Mouse (Mus musculus): ENCODE data around the gene Gm128. TPM values are rescaled to one million over a fixed set of nuclear protein-coding genes. Genes with fewer than 3 reads are reported as not detected.

Gm128 gene
- polyA plus RNA-seq, 1 experiment from 2014 or later, result 0.29 TPM

DNA sequence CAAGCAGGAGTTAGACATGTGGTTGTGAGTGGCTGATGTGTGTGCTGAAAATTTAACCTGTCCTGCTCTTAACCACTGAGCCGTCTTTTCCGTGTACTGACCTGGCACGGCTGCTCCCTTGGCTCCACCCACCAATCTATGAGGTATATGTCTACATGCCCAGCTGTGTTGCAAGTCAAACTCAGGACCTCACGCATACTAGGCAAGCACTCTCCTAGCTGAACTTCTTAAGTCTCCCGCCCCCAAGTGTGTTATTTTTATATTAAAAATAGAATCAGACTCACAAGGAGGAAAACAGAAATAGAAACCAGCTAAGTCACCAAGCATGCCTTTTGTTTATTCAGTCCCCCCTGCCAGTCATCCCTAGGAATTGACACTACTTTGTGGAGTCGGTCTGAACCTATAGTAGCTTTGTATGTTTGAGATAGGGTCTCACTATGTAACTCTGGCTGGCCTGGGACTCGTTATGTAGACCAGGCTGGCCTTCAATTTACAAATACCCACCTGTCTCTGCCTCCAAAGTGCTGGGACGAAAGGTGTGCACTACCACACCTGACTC lies 3.8 kb downstream of the Gm128 start:
- WGBS, result 72% methylated on average over 8 of the region's 8 CpGs
- Histone ChIP-seq H3K27me3 (ENCODE audit: control insufficient read depth, insufficient read depth, low read depth, low read length) (no peaks in the 10 kb centered on the region), H3K4me2 (ENCODE audit: low read depth, low read length) (no peak overlapping the region), H3K4me1 (replicated peaks; ENCODE audit: control insufficient read depth, insufficient read depth, low read length) (peaks cover 5% of the 10 kb centered on the region), H3K36me3 (ENCODE audit: control insufficient read depth, insufficient read depth, low read length) (peaks cover 42% of the 10 kb centered on the region), H3K9me3 (ENCODE audit: control insufficient read depth, low read length) (no peaks in the 10 kb centered on the region), H3K9ac (ENCODE audit: low read length) (no peak overlapping the region), H3K4me3 (ENCODE audit: low read length) (no peak overlapping the region), H3K27ac (ENCODE audit: low read length) (no peak overlapping the region)
- ATAC-seq (ENCODE audit: low read depth), result no peak

DNA sequence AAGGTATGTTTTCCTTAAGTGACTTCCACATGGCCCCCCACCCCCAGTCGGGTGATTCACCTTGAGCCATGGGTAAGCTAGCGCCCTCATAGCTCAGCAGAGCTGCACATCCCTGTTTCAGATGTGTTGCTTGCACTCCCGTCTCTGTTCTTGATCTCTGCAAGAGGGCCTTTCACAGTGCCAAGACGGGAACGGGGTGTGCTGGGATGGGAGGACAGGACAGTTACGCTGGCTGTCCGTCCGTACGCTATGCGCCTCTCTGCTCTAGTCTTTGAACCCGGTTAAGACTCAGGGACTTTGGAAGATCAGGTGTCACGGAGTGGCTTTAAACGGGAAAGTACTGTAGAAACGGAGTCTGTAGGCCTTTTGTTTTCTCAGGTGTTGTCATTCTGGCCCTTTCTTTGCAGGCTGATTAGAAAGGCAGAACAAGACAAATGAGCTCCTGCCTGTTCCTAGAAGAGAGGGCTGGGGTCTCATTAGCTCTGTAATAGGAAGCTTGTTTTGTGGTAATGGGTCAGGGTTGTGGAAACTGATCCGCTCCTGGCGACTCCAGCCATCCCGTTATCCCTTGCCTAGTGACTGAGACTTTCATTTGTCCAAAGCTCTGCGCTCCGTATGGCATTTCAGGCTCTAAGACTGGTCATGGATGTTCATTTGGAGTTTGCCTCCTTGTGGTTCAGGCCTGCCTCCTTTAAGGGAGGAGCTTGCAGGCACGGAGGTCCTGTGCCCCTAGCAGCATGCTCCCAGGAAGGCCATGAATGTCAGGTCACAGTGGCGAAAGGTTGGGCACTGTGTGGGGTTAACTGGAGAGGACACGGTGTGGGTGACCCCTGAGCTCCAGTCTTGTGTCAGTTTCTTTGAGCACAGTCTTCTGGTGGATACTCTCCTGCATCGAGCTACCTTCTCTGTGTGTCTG lies 5.8 kb downstream of the Gm128 start:
- no peak overlapping the region for H3K9ac ChIP-seq (ENCODE audit: low read length)
- H3K27me3 ChIP-seq (ENCODE audit: control insufficient read depth, insufficient read depth, low read depth, low read length), result no peaks in the 10 kb centered on the region
- H3K36me3 ChIP-seq (ENCODE audit: control insufficient read depth, insufficient read depth, low read length), result peaks cover 52% of the 10 kb centered on the region
- WGBS, result 79% methylated on average over 23 of the region's 23 CpGs
- ATAC-seq (ENCODE audit: low read depth), result no peak
- H3K27ac ChIP-seq (ENCODE audit: low read length), result no peak overlapping the region
- H3K4me1 ChIP-seq (replicated peaks; ENCODE audit: control insufficient read depth, insufficient read depth, low read length), result peaks cover 15% of the 10 kb centered on the region
- H3K4me2 ChIP-seq (ENCODE audit: low read depth, low read length), result no peak overlapping the region
- no peaks in the 10 kb centered on the region for H3K9me3 ChIP-seq (ENCODE audit: control insufficient read depth, low read length)
- no peak overlapping the region for H3K4me3 ChIP-seq (ENCODE audit: low read length)

DNA sequence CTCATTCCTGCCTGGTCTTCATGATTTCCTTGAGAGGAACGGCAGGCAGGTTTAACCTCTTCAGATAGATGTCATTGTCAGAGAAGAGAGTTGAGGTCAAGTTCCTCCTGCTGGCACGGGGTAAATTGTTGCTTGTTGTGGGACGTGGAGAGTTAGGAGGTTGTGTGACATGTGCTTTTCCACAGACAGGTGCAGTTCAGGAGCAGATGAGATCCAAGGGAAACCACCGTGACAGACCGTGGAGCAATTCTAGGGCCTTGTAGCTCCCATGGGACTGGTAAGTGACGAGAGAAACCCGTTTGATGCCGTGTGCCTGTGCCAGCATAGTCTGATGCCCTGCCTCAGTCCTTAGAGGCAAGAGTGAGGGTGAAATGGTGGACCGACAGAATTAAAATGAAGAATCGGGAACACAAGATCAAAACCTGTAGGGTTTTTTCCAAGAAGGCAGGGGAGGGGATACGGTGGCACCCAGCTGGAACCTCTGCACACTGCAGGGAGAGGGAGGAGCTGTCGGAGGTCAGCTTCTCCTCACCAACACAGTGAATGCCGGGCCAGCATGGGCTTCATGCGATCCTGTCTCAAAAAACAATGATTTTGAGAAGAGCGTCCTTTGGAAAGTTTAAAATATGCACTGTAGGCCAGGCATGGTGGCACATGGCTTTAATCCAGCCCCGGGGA lies 8.0 kb downstream of the Gm128 start:
- ATAC-seq (ENCODE audit: low read depth), result no peak
- peaks cover 19% of the 10 kb centered on the region for H3K4me1 ChIP-seq (replicated peaks; ENCODE audit: control insufficient read depth, insufficient read depth, low read length)
- H3K36me3 ChIP-seq (ENCODE audit: control insufficient read depth, insufficient read depth, low read length), result peaks cover 52% of the 10 kb centered on the region
- no peak overlapping the region for H3K4me3 ChIP-seq (ENCODE audit: low read length)
- H3K27me3 ChIP-seq (ENCODE audit: control insufficient read depth, insufficient read depth, low read depth, low read length), result no peaks in the 10 kb centered on the region
- H3K4me2 ChIP-seq (ENCODE audit: low read depth, low read length), result no peak overlapping the region
- no peaks in the 10 kb centered on the region for H3K9me3 ChIP-seq (ENCODE audit: control insufficient read depth, low read length)
- no peak overlapping the region for H3K27ac ChIP-seq (ENCODE audit: low read length)
- H3K9ac ChIP-seq (ENCODE audit: low read length), result no peak overlapping the region
- WGBS, result 88% methylated on average over 16 of the region's 16 CpGs

DNA sequence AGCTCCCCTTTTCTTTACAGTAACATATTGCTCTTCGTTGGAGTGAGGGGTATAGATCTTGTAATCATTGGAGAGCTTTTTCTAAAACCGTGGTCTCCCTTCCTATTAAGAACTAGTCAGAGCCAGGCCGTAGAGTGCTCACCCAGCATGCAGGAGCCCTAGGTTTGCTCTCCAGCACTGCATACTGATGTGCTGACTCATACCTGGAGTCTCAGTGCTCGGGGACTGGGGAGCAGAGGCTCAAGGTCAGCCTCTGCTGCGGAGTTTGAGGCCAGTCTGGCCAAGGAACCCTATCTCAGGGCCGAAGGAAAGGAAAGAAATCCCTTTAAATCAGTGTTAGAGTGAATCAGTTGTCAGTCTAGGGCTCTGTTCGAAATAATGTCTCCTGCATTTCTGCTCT lies 8.6 kb downstream of the Gm128 start:
- H3K27me3 ChIP-seq (ENCODE audit: control insufficient read depth, insufficient read depth, low read depth, low read length), result no peaks in the 10 kb centered on the region
- H3K4me2 ChIP-seq (ENCODE audit: low read depth, low read length), result no peak overlapping the region
- ATAC-seq (ENCODE audit: low read depth), result no peak
- peaks cover 46% of the 10 kb centered on the region for H3K36me3 ChIP-seq (ENCODE audit: control insufficient read depth, insufficient read depth, low read length)
- H3K9me3 ChIP-seq (ENCODE audit: control insufficient read depth, low read length), result no peaks in the 10 kb centered on the region
- WGBS, result 65% methylated on average over 7 of the region's 7 CpGs
- H3K27ac ChIP-seq (ENCODE audit: low read length), result no peak overlapping the region
- no peak overlapping the region for H3K9ac ChIP-seq (ENCODE audit: low read length)
- peaks cover 19% of the 10 kb centered on the region for H3K4me1 ChIP-seq (replicated peaks; ENCODE audit: control insufficient read depth, insufficient read depth, low read length)
- H3K4me3 ChIP-seq (ENCODE audit: low read length), result no peak overlapping the region

DNA sequence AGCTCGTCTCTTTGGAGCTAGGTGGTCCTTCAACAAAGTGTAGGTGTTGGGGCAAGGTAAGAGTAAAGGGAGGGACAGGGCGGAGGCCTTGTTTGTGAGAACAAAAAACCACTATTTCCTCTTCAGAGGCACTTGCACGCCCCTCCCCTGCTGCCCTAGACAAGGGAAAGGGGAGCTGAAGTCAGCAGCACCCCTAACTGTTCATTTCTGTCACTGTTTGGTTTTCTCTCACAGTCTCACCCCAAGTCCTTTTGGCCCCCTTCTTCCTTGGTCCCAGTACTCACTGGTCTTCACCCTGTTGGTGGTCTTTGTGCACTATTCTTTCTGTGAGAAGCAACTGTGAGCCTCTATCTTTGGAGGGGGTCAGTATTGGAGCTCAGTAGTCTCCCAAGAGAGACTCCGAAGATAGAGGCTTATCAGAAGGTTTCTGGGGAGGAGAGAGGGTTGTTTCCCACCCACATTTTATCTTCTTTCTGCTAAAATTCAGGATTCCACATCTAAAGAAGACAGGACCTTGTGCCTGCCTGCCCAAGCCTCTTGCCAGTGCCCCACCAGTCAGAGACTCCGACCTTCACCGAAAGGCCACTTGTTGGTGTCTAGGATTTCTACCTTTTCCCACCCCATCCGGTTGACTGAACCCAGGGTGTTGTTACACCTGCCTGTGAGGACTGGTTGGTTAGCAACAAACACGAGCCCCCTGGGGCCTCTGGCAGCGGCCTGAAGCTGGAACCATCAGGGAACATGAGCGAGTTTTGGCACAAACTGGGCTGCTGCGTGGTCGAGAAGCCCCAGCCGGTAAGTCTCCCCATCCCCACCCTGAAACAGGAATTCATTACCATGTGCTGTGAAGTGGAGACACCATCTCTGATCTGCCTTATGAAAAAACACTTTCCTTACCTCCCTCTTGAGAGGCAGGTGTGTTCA lies 9.8 kb downstream of the Gm128 start, which contains the start of gene Mllt11:
Gene Mllt11, minus strand, starts transcription at position 874 of the 924 bp plus-strand sequence.
- WGBS, result 80% methylated on average over 13 of the region's 13 CpGs
- ATAC-seq (ENCODE audit: low read depth), result no peak
- H3K9me3 ChIP-seq (ENCODE audit: control insufficient read depth, low read length), result no peaks in the 10 kb centered on the region
- peak within 1 kb of the TSS; percentile 88 for H3K4me2 ChIP-seq (ENCODE audit: low read depth, low read length)
- H3K9ac ChIP-seq (ENCODE audit: low read length), result peak within 1 kb of the TSS; percentile 96
- no peaks in the 10 kb centered on the region for H3K27me3 ChIP-seq (ENCODE audit: control insufficient read depth, insufficient read depth, low read depth, low read length)
- H3K27ac ChIP-seq (ENCODE audit: low read length), result peak within 1 kb of the TSS; percentile 99
- H3K36me3 ChIP-seq (ENCODE audit: control insufficient read depth, insufficient read depth, low read length), result peaks cover 41% of the 10 kb centered on the region
- H3K4me3 ChIP-seq (ENCODE audit: low read length), result peak within 1 kb of the TSS; percentile 95
- H3K4me1 ChIP-seq (replicated peaks; ENCODE audit: control insufficient read depth, insufficient read depth, low read length), result peaks cover 27% of the 10 kb centered on the region

DNA sequence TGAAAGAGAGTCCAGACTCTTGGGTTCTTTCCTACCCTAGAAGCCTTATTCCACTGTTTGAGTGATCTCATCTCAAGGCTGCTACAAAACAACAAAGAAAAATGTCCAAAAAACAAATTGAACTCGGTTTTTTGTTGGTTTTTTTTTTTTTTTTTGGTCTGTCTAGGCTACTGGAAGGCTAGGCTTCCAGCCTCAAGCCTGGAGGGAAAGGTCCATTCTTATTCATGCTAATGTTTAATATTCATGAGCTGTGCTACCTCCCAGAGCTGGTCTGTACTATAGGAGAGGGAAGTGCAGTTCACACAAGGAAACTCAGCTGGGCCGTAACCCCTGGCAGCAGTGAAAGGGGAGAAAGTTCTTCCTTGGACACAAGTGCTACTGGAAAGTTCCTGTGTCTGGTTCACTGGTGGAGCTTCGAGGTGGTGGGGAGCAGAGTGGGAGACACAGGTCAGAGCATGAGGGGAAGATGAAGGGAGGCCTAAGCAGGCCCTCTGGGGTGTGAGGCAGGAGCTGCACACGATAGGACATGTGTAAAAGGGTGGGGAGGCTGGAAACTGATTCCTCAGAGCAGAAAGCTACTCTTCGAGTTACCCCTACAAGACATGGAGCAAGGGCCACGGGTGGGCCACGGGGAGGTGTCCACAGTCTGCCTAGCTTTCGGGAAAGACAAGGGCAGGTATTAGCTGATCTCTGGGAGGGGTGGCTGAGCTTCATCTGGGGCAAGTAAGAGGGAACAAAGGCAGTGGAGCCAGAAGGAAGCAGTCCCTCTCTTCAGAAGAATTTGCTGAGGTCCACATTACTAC lies 10.7 kb downstream of the Gm128 start:
- 39% methylated on average over 8 of the region's 8 CpGs for WGBS
- Histone ChIP-seq H3K27ac (ENCODE audit: low read length) (peak overlapping the region; percentile 99), H3K4me3 (ENCODE audit: low read length) (peak overlapping the region; percentile 95), H3K4me2 (ENCODE audit: low read depth, low read length) (peak overlapping the region; percentile 88), H3K9me3 (ENCODE audit: control insufficient read depth, low read length) (no peaks in the 10 kb centered on the region), H3K9ac (ENCODE audit: low read length) (peak overlapping the region; percentile 96), H3K4me1 (replicated peaks; ENCODE audit: control insufficient read depth, insufficient read depth, low read length) (peaks cover 27% of the 10 kb centered on the region), H3K36me3 (ENCODE audit: control insufficient read depth, insufficient read depth, low read length) (peaks cover 38% of the 10 kb centered on the region), H3K27me3 (ENCODE audit: control insufficient read depth, insufficient read depth, low read depth, low read length) (no peaks in the 10 kb centered on the region)
- ATAC-seq (ENCODE audit: low read depth), result no peak

DNA sequence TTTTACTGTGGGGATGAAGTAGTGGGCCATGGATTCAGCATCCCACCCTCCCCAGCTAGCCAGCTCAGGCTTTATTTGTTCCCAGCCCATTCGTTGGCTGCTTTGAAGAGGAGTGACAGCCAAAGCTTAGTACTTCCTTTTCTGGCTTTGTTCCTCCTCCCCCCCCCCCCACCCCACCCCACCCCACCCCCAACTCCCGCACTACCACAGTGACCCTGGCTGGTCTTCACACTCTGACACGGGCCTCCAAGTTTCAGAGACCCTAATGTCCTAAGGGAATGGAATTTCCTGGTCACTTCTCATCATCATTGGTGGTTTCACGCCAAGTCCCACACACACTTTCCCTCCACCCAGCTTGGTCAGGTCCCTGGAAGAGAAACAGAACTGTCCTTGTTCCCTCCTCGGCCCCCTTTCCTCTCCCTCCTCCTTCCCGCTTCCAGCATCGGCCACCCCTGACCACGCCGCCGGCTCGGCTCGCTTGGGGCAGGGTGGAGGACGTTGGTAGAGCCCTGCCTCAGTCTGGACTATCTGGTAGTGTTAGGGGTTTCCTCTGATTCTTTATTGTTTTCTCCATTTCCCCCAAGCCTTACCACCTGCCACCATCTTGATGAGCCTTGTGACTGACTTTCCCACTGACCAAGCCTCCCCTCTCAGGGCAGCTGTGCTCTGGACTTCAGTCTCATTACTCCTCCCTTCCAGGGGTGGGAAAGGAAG lies 11.5 kb downstream of the Gm128 start:
- H3K9ac ChIP-seq (ENCODE audit: low read length), result peak overlapping the region; percentile 96

More for the DNA sequence above, 11.5 kb downstream of the Gm128 start:
- Histone ChIP-seq H3K4me2 (ENCODE audit: low read depth, low read length) (peak overlapping the region; percentile 88), H3K9me3 (ENCODE audit: control insufficient read depth, low read length) (no peaks in the 10 kb centered on the region), H3K27me3 (ENCODE audit: control insufficient read depth, insufficient read depth, low read depth, low read length) (no peaks in the 10 kb centered on the region), H3K27ac (ENCODE audit: low read length) (peak overlapping the region; percentile 99), H3K4me3 (ENCODE audit: low read length) (peak overlapping the region; percentile 95), H3K4me1 (replicated peaks; ENCODE audit: control insufficient read depth, insufficient read depth, low read length) (peaks cover 27% of the 10 kb centered on the region), H3K36me3 (ENCODE audit: control insufficient read depth, insufficient read depth, low read length) (peaks cover 37% of the 10 kb centered on the region)
- ATAC-seq (ENCODE audit: low read depth), result peak; percentile 30
- WGBS, result under 1% methylated on average over 13 of the region's 13 CpGs

Measured in lung, embryonic 16.5 days (tissue).